Mouse (Mus musculus): Measurements from ENCODE around the gene Hoxa1.

GRCm38 (mm10) chr6:52111846-52112245 is 46.3 kb downstream of the Hoxa1 start:
- TF ChIP-seq CTCF (IDR thresholded peaks at IDR 0.05; ENCODE audit: low read depth) (no peak), EP300 (IDR thresholded peaks at IDR 0.05; ENCODE audit: low read depth) (no peak)
